Mouse (Mus musculus) MEL (cell line): ENCODE data around the gene Vps37b. TPM values are rescaled to one million over a fixed set of nuclear protein-coding genes. Genes with fewer than 3 reads are reported as not detected.
A peak's percentile ranks its signal among the peaks of the same experiment; 100 is the strongest.

Experiments
- DNase-seq: peaks from one replicate; pipeline ENCODE4 v3.0.0; 2011; ENCODE audit warnings: low read depth, low spot score
- H3K27ac ChIP-seq: 2 replicates; pipeline ENCODE4 v1.5.1; 2012; ENCODE audit warnings: low read depth, mild to moderate bottlenecking, control low read depth, low read length, moderate library complexity; ENCODE audit not compliant: control insufficient read depth
- H3K27me3 ChIP-seq, 2 experiments: fragments of 150-350 bp in 1 of 2; sonication (generic) in 1 of 2; 2 replicates each; pipeline ENCODE4 v1.6.1; 2012; ENCODE audit warnings: low read length in 2 of 2, mild to moderate bottlenecking in 2 of 2, improper control_type of control experiment in 1 of 2, moderate library complexity in 1 of 2; ENCODE audit not compliant: insufficient read depth in 2 of 2, control insufficient read depth in 1 of 2
- H3K36me3 ChIP-seq, 2 experiments: 2 replicates each; pipeline ENCODE4 v1.6.1; 2012 to 2014; ENCODE audit warnings: low read length in 2 of 2, improper control_type of control experiment in 1 of 2, inconsistent platforms in 1 of 2, mild to moderate bottlenecking in 1 of 2; ENCODE audit not compliant: insufficient read depth in 2 of 2, control insufficient read depth in 1 of 2
- H3K4me1 ChIP-seq, 2 experiments: fragments of 150-350 bp in 1 of 2; sonication (generic) in 1 of 2; 2 replicates each; pipeline ENCODE4 v1.6.1; 2012; ENCODE audit warnings: low read length in 2 of 2, improper control_type of control experiment in 1 of 2, mild to moderate bottlenecking in 1 of 2; ENCODE audit not compliant: insufficient read depth in 2 of 2, control insufficient read depth in 1 of 2
- H3K4me3 ChIP-seq, 2 experiments: fragments of 150-350 bp in 1 of 2; sonication (generic) in 1 of 2; 2 replicates each; pipeline ENCODE4 v1.5.1; 2012; ENCODE audit warnings: low read depth in 2 of 2, low read length in 2 of 2, mild to moderate bottlenecking in 2 of 2, moderate library complexity in 2 of 2, control low read depth in 1 of 2, improper control_type of control experiment in 1 of 2; ENCODE audit not compliant: control insufficient read depth in 1 of 2, insufficient read depth in 1 of 2
- H3K79me2 ChIP-seq: 2 replicates; pipeline ENCODE4 v1.6.1; 2012; ENCODE audit warnings: mild to moderate bottlenecking, low read length, moderate library complexity; ENCODE audit not compliant: control insufficient read depth, poor library complexity, insufficient read depth
- H3K9ac ChIP-seq: 2 replicates; pipeline ENCODE4 v1.6.1; 2012; ENCODE audit warnings: low read depth, mild to moderate bottlenecking, control low read depth, low read length, moderate library complexity; ENCODE audit not compliant: control insufficient read depth, poor library complexity, severe bottlenecking
- H3K9me3 ChIP-seq: fragments of 150-350 bp; sonication (generic); replicated peaks from 2 replicates; pipeline ENCODE4 v1.6.1; 2012; ENCODE audit warnings: mild to moderate bottlenecking, low read length, improper control_type of control experiment, moderate library complexity; ENCODE audit not compliant: insufficient read depth
- BHLHE40 ChIP-seq: IDR thresholded peaks from 2 replicates; pipeline ENCODE4 v1.6.1; 2012; ENCODE audit warnings: low read depth, mild to moderate bottlenecking, inconsistent platforms, low read length, improper control_type of control experiment, borderline replicate concordance
- CHD1 ChIP-seq: IDR thresholded peaks from 2 replicates; pipeline ENCODE4 v1.6.1; 2012; ENCODE audit warnings: low read depth, mild to moderate bottlenecking, inconsistent platforms, low read length, improper control_type of control experiment
- CTCF ChIP-seq, 3 experiments: IDR thresholded peaks in 2 of 3; conservative IDR thresholded peaks in 1 of 3; 2 replicates each; pipeline ENCODE4 v1.5.1; 2011 to 2012; ENCODE audit warnings: low read length in 3 of 3, low read depth in 2 of 3, mild to moderate bottlenecking in 2 of 3, improper control_type of control experiment in 1 of 3, inconsistent platforms in 1 of 3, mixed read lengths in 1 of 3, moderate library complexity in 1 of 3; ENCODE audit not compliant: control insufficient read depth in 1 of 3, insufficient read depth in 1 of 3, poor library complexity in 1 of 3, severe bottlenecking in 1 of 3
- E2F4 ChIP-seq: IDR thresholded peaks from 2 replicates; pipeline ENCODE4 v1.6.1; 2011; ENCODE audit warnings: low read depth, low read length, improper control_type of control experiment, borderline replicate concordance
- GABPA ChIP-seq: IDR thresholded peaks from 2 replicates; pipeline ENCODE4 v1.6.1; 2012; ENCODE audit warnings: low read depth, mild to moderate bottlenecking, inconsistent platforms, low read length, improper control_type of control experiment, moderate library complexity
- GATA1 ChIP-seq: IDR thresholded peaks from 2 replicates; pipeline ENCODE4 v1.6.1; 2011; ENCODE audit warnings: low read depth, low read length, improper control_type of control experiment
- HCFC1 ChIP-seq: IDR thresholded peaks from 2 replicates; pipeline ENCODE4 v1.6.1; 2012; ENCODE audit warnings: low read depth, mild to moderate bottlenecking, inconsistent platforms, low read length, improper control_type of control experiment, moderate library complexity
- JUND ChIP-seq: IDR thresholded peaks from 2 replicates; pipeline ENCODE4 v1.6.1; 2011; ENCODE audit warnings: low read depth, mild to moderate bottlenecking, improper control_type of control experiment, low read length
- MAFK ChIP-seq: IDR thresholded peaks from 2 replicates; pipeline ENCODE4 v1.6.1; 2011; ENCODE audit warnings: low read depth, mild to moderate bottlenecking, low read length, improper control_type of control experiment, borderline replicate concordance
- MAZ ChIP-seq: IDR thresholded peaks from 2 replicates; pipeline ENCODE4 v1.6.1; 2012; ENCODE audit warnings: low read depth, mild to moderate bottlenecking, inconsistent platforms, low read length, improper control_type of control experiment
- MXI1 ChIP-seq: IDR thresholded peaks from 2 replicates; pipeline ENCODE4 v1.6.1; 2011; ENCODE audit warnings: mild to moderate bottlenecking, low read depth, low read length, improper control_type of control experiment
- MYB ChIP-seq: IDR thresholded peaks from 2 replicates; pipeline ENCODE4 v1.6.1; 2011; ENCODE audit warnings: mild to moderate bottlenecking, low read depth, low read length, improper control_type of control experiment
- MYC ChIP-seq: IDR thresholded peaks from 2 replicates; pipeline ENCODE4 v1.6.1; 2011; ENCODE audit warnings: low read depth, mild to moderate bottlenecking, low read length, improper control_type of control experiment, moderate library complexity
- NRF1 ChIP-seq: IDR thresholded peaks from 2 replicates; pipeline ENCODE4 v1.6.1; 2014; ENCODE audit warnings: low read depth, mild to moderate bottlenecking, inconsistent platforms, low read length, improper control_type of control experiment, moderate library complexity; ENCODE audit not compliant: poor library complexity, insufficient read depth, severe bottlenecking
- POLR2A ChIP-seq, 2 experiments: IDR thresholded peaks; 2 replicates each; pipeline ENCODE4 v1.6.1; 2011 to 2012; ENCODE audit warnings: low read length in 2 of 2, mild to moderate bottlenecking in 2 of 2, control low read depth in 1 of 2, improper control_type of control experiment in 1 of 2, low read depth in 1 of 2, moderate library complexity in 1 of 2; ENCODE audit not compliant: control insufficient read depth in 1 of 2, insufficient read depth in 1 of 2, poor library complexity in 1 of 2
- POLR2AphosphoS5 ChIP-seq: IDR thresholded peaks from 2 replicates; pipeline ENCODE4 v1.6.1; 2012; ENCODE audit warnings: low read depth, borderline replicate concordance, mild to moderate bottlenecking, inconsistent platforms, low read length, moderate library complexity, mixed read lengths
- RAD21 ChIP-seq: IDR thresholded peaks from 2 replicates; pipeline ENCODE4 v1.6.1; 2011; ENCODE audit warnings: mild to moderate bottlenecking, low read depth, low read length, improper control_type of control experiment
- SIN3A ChIP-seq: IDR thresholded peaks from 2 replicates; pipeline ENCODE4 v1.6.1; 2012; ENCODE audit warnings: low read length, improper control_type of control experiment, inconsistent platforms
- SMC3 ChIP-seq: IDR thresholded peaks from 2 replicates; pipeline ENCODE4 v1.6.1; 2011; ENCODE audit warnings: low read depth, low read length, improper control_type of control experiment
- TAL1 ChIP-seq: IDR thresholded peaks from 2 replicates; pipeline ENCODE4 v1.6.1; 2012; ENCODE audit warnings: mild to moderate bottlenecking, inconsistent platforms, low read length, moderate library complexity, mixed read lengths
- UBTF ChIP-seq: IDR thresholded peaks from 2 replicates; pipeline ENCODE4 v1.6.1; 2012; ENCODE audit warnings: low read depth, mild to moderate bottlenecking, inconsistent platforms, low read length, improper control_type of control experiment, moderate library complexity, borderline replicate concordance; ENCODE audit not compliant: insufficient read depth
- USF1 ChIP-seq: IDR thresholded peaks from 2 replicates; pipeline ENCODE4 v1.6.1; 2014; ENCODE audit warnings: low read depth, mild to moderate bottlenecking, inconsistent platforms, low read length, improper control_type of control experiment, moderate library complexity
- USF2 ChIP-seq, 2 experiments: IDR thresholded peaks; 2 replicates each; pipeline ENCODE4 v1.6.1; 2011 to 2012; ENCODE audit warnings: improper control_type of control experiment in 2 of 2, low read length in 2 of 2, borderline replicate concordance in 1 of 2, inconsistent platforms in 1 of 2, low read depth in 1 of 2, mild to moderate bottlenecking in 1 of 2; ENCODE audit not compliant: insufficient read depth in 1 of 2
- ZKSCAN1 ChIP-seq: IDR thresholded peaks from 2 replicates; pipeline ENCODE4 v1.6.1; 2012; ENCODE audit warnings: low read depth, mild to moderate bottlenecking, inconsistent platforms, low read length, improper control_type of control experiment, moderate library complexity
- ZMIZ1 ChIP-seq: IDR thresholded peaks from 2 replicates; pipeline ENCODE4 v1.6.1; 2012; ENCODE audit warnings: low read depth, mild to moderate bottlenecking, inconsistent platforms, low read length, improper control_type of control experiment, moderate library complexity
- ZNF384 ChIP-seq: IDR thresholded peaks from 2 replicates; pipeline ENCODE4 v1.6.1; 2012; ENCODE audit warnings: low read depth, mild to moderate bottlenecking, inconsistent platforms, low read length, improper control_type of control experiment
- polyA plus RNA-seq, 2 experiments: library from polyadenylated mRNA; stranded (reverse) in 1 of 2; unstranded in 1 of 2; fragments of >175 nt in 1 of 2; fragments of >200 nt in 1 of 2; gene quantifications; 2 replicates each; pipeline versions ENCODE4 v1.2.1 to v1.2.4; 2012; ENCODE audit warnings: low replicate concordance in 2 of 2, low read depth in 1 of 2; ENCODE audit not compliant: insufficient read length in 2 of 2, insufficient read depth in 1 of 2, missing spikeins in 1 of 2
- total RNA-seq: library from RNA; depleted of rRNA; stranded (reverse); fragments of 300-350 nt; gene quantifications from 2 replicates; pipeline ENCODE4 v1.2.3, GENCODE M21; 2012

The Vps37b gene
- total and polyA plus RNA-seq, 3 experiments = 28.6 to 66.0 TPM; not detected in 1

DNA sequence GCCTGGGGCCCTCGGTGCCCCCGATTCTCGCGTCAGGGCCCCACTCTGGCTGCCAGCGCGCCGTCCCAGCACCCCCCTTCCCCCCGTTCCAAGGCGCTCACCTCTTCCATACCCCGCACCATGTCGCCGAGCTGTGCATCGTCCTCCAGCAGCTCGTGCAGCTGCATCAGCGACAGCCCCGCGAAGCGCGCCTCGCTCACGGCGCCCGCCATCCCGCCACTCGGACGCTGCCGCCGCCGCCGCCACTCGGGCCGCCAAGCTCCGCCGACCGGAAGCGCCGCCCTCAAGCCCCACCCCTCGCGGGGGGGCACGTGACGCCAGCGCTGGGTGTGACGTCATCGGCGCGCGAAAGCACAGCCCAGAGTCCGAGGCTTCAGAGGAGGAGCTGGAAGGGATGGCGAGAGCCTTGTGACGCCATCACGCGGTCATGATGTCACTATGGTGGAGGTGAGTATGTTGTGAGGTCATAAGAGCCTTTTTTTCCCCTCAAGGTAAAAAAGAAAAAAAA lies at the start of gene Vps37b (continued):
- TF ChIP-seq ZNF384 (peak; percentile 84), SMC3 (no peak), MYC (no peak)

DNA sequence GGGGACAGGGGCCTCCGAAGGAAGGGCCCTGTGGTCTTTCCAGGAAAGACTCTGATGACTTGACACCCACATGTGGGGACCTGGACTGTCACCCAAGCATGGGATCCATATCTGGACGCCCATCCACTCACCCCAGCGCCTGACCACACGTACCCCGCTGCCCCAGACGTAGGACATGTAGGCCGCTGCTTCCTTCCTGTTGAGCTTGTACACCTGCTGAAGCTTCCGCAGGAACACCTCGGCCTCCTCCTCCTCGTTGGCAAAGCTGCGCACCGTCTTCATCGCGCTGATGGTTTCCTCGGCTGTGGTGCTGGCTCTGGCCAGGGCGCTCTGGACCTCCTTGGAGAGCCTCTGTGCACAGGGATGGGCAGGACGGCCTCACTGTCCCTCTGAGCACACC lies 47.8 kb upstream of the Vps37b start:
- no peaks in the 10 kb centered on the region for H3K27me3 ChIP-seq
- no peaks in the 10 kb centered on the region for H3K9me3 ChIP-seq
- peaks cover 5 to 8% of the 10 kb centered on the region in 2 experiments for H3K4me1 ChIP-seq
- H3K27ac ChIP-seq = no peak overlapping the region
- DNase-seq = no peak
- no peaks in the 10 kb centered on the region for H3K79me2 ChIP-seq
- H3K4me3 ChIP-seq = no peak overlapping the region
- TF ChIP-seq MAZ = no peak
- TF ChIP-seq ZNF384 = no peak
- TF ChIP-seq GATA1 = no peak
- TF ChIP-seq TAL1 = no peak
- TF ChIP-seq E2F4 = no peak
- no peak for TF ChIP-seq CHD1
- no peak for TF ChIP-seq SIN3A
- no peak for TF ChIP-seq MXI1
- TF ChIP-seq, all 39 proteins: peak for 0
- Histone ChIP-seq H3K9ac (no peak overlapping the region), H3K36me3 (peaks cover 0 to 7% of the 10 kb centered on the region in 2 experiments; a peak in 2 of 4 replicates)

DNA sequence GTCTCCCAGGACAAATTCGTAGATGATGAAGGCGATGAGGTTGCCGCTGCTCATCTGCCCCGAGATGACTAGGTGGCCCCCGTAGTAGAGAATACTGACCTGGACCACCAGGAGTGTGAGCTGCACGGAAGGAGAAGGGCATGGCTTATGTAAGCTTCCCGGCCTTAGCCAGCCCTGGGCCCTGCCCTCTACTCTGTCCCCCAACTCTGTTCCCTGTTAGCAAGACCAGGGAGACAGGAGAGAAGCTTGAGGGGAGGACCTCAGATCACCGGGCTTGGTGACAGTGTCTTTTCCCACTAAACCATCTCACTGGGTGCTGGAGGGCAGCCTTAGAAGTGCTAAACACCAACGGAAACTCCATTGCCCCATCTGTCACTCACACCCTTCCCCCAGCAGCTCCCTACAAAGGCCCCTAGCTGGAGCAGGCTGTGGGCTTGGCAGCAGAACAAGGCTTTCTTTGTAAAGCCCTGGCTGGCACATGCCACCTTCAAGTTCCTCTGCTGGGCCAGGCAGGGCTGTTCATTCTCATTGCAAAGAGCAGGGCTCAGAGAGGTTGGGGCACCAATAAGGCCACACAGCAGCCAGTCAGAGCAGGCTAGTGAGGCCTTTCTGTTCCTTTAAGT lies 46.8 kb upstream of the Vps37b start:
- no peaks in the 10 kb centered on the region; the same call in 1 of the 2 replicates for H3K79me2 ChIP-seq
- peaks cover 5 to 14% of the 10 kb centered on the region in 2 experiments for H3K4me1 ChIP-seq
- no peak overlapping the region for H3K4me3 ChIP-seq
- H3K27ac ChIP-seq = no peak overlapping the region
- TF ChIP-seq MAFK = no peak
- TF ChIP-seq ZMIZ1 = no peak
- TF ChIP-seq NRF1 = no peak
- TF ChIP-seq USF2 (IDR thresholded peaks at IDR 0.05; ENCODE audit: borderline replicate concordance in 1 of 2, insufficient read depth in 1 of 2, low read depth in 1 of 2, low read length in 2 of 2) = no peak
- TF ChIP-seq SMC3 = no peak
- TF ChIP-seq CTCF (IDR thresholded peaks at IDR 0.05 in 2 of 3, conservative IDR thresholded peaks at IDR 0.05 in 1 of 3; ENCODE audit: control insufficient read depth in 1 of 3, insufficient read depth in 1 of 3, low read depth in 2 of 3, low read length in 3 of 3, poor library complexity in 1 of 3, severe bottlenecking in 1 of 3) = no peak
- TF ChIP-seq BHLHE40 = no peak
- no peak for TF ChIP-seq RAD21
- no peak for TF ChIP-seq POLR2A (IDR thresholded peaks at IDR 0.05; ENCODE audit: control insufficient read depth in 1 of 2, insufficient read depth in 1 of 2, low read depth in 1 of 2, low read length in 2 of 2, poor library complexity in 1 of 2)
- no peak for TF ChIP-seq UBTF
- no peak for TF ChIP-seq MYB
- TF ChIP-seq ZKSCAN1 = no peak
- no peak for TF ChIP-seq MAZ
- TF ChIP-seq SIN3A = no peak
- TF ChIP-seq POLR2AphosphoS5 = no peak
- TF ChIP-seq GABPA = no peak
- TF ChIP-seq USF1 = no peak
- no peak for TF ChIP-seq HCFC1
- no peak for TF ChIP-seq JUND
- H3K9me3 ChIP-seq = no peaks in the 10 kb centered on the region
- peaks cover 0 to 11% of the 10 kb centered on the region in 2 experiments; a peak in 2 of 4 replicates for H3K36me3 ChIP-seq
- no peak for DNase-seq
- H3K27me3 ChIP-seq = no peaks in the 10 kb centered on the region
- no peak overlapping the region for H3K9ac ChIP-seq
